ENCODE assay signal across 18 mouse cellular contexts in genomic region chr15:67899772-67900171, GRCm38 (mm10).
DNase-seq lines count a peak whose midpoint lies in the region; ATAC-seq and TF ChIP-seq lines count a peak whose summit lies in the region.
"Had no signal": no experiment of that assay in that cellular context is flagged by ENCODE, and none has a peak within 500 bp of the region (broad histone marks: within the 10 kb centered on the region; RNA-seq: fewer than 3 reads in every experiment).

No protein-coding gene starts in this region.

- no peak overlapping the region for H3K27ac ChIP-seq in forebrain, embryonic 14.5 days (ENCODE audit: low read depth, low read length)
- no peak overlapping the region for H3K27ac ChIP-seq in forebrain, embryonic 11.5 days (ENCODE audit: low read depth, low read length)
- H3K27ac ChIP-seq in layer of hippocampus, adult 2 months: peak overlapping the region; percentile 82
- H3K27ac ChIP-seq in lung, postnatal 0 days (ENCODE audit: low read length): no peak overlapping the region
- H3K27ac ChIP-seq: heart, embryonic 10.5 days; hindbrain, embryonic 15.5 days; kidney, postnatal 0 days; limb, embryonic 12.5 days; liver, embryonic 12.5 days; midbrain, embryonic 12.5 days had no signal

- peak; percentile 11; the same call in 1 of the 2 replicates for ATAC-seq in forebrain, embryonic 14.5 days
- no peak for ATAC-seq in forebrain, embryonic 11.5 days (replicated peaks; ENCODE audit: low FRiP score)
- ATAC-seq in lung, postnatal 0 days: 0 out of 2 replicates have a peak, but pooled peaks have one; percentile 19
- ATAC-seq: liver, embryonic 12.5 days had no signal

- H3K4me3 ChIP-seq in forebrain, embryonic 14.5 days (ENCODE audit: low read depth, low read length): no peak overlapping the region
- no peak overlapping the region for H3K4me3 ChIP-seq in forebrain, embryonic 11.5 days (ENCODE audit: low read depth, low read length)
- H3K4me3 ChIP-seq in layer of hippocampus, adult 2 months: no peak overlapping the region
- no peak overlapping the region for H3K4me3 ChIP-seq in lung, postnatal 0 days (ENCODE audit: low read depth, low read length)
- H3K4me3 ChIP-seq: heart, embryonic 10.5 days; hindbrain, embryonic 15.5 days; limb, embryonic 12.5 days; liver, embryonic 12.5 days; midbrain, embryonic 12.5 days had no signal

- H3K27me3 ChIP-seq in forebrain, embryonic 14.5 days (replicated peaks; ENCODE audit: control insufficient read depth, insufficient read depth, low read length): no peaks in the 10 kb centered on the region
- no peaks in the 10 kb centered on the region for H3K27me3 ChIP-seq in forebrain, embryonic 11.5 days (ENCODE audit: control insufficient read depth, insufficient read depth, low read length)
- no peaks in the 10 kb centered on the region for H3K27me3 ChIP-seq in lung, postnatal 0 days (replicated peaks; ENCODE audit: insufficient read depth, low read length)
- H3K27me3 ChIP-seq: hindbrain, embryonic 15.5 days; limb, embryonic 12.5 days; liver, embryonic 12.5 days; midbrain, embryonic 12.5 days; Patski had no signal

- TF ChIP-seq EP300 in lung, postnatal 0 days (IDR thresholded peaks at IDR 0.05): no peak

- WGBS in forebrain, embryonic 14.5 days: 77% methylated on average over 6 of the region's 6 CpGs
- WGBS in forebrain, embryonic 11.5 days: 89% methylated on average over 6 of the region's 6 CpGs
- WGBS in lung, postnatal 0 days: 49% methylated on average over 6 of the region's 6 CpGs

- no peak for TF ChIP-seq CTCF in layer of hippocampus, adult 2 months (conservative IDR thresholded peaks at IDR 0.05)
- TF ChIP-seq CTCF in lung, postnatal 0 days (IDR thresholded peaks at IDR 0.05): no peak

- no peaks in the 10 kb centered on the region for H3K36me3 ChIP-seq in forebrain, embryonic 14.5 days (ENCODE audit: control insufficient read depth, insufficient read depth, low read length)
- no peaks in the 10 kb centered on the region for H3K36me3 ChIP-seq in forebrain, embryonic 11.5 days (ENCODE audit: control insufficient read depth, insufficient read depth, low read length)
- no peaks in the 10 kb centered on the region for H3K36me3 ChIP-seq in lung, postnatal 0 days (ENCODE audit: insufficient read depth, low read length)
- H3K36me3 ChIP-seq: heart, embryonic 10.5 days; hindbrain, embryonic 15.5 days; limb, embryonic 12.5 days; liver, embryonic 12.5 days; midbrain, embryonic 12.5 days had no signal

- H3K9me3 ChIP-seq in forebrain, embryonic 14.5 days (replicated peaks; ENCODE audit: control insufficient read depth, low read length): no peaks in the 10 kb centered on the region
- H3K9me3 ChIP-seq in forebrain, embryonic 11.5 days (ENCODE audit: control insufficient read depth, low read length): no peaks in the 10 kb centered on the region
- no peaks in the 10 kb centered on the region for H3K9me3 ChIP-seq in lung, postnatal 0 days (ENCODE audit: low read length)
- H3K9me3 ChIP-seq: heart, embryonic 10.5 days; hindbrain, embryonic 15.5 days; limb, embryonic 12.5 days; liver, embryonic 12.5 days; midbrain, embryonic 12.5 days had no signal

- H3K4me2 ChIP-seq in forebrain, embryonic 14.5 days (ENCODE audit: low read length): no peak overlapping the region
- no peak overlapping the region for H3K4me2 ChIP-seq in forebrain, embryonic 11.5 days (ENCODE audit: low read depth, low read length, severe bottlenecking)
- no peak overlapping the region for H3K4me2 ChIP-seq in lung, postnatal 0 days (replicated peaks; ENCODE audit: low read depth, low read length)
- H3K4me2 ChIP-seq: hindbrain, embryonic 15.5 days; limb, embryonic 12.5 days; liver, embryonic 12.5 days; midbrain, embryonic 12.5 days had no signal

- 0 out of 2 replicates have a peak, but pooled peaks cover 5% of the 10 kb centered on the region for H3K4me1 ChIP-seq in forebrain, embryonic 14.5 days (ENCODE audit: control insufficient read depth, insufficient read depth, low read length)
- no peaks in the 10 kb centered on the region for H3K4me1 ChIP-seq in forebrain, embryonic 11.5 days (replicated peaks; ENCODE audit: control insufficient read depth, insufficient read depth, low read length)
- no peaks in the 10 kb centered on the region for H3K4me1 ChIP-seq in lung, postnatal 0 days (ENCODE audit: insufficient read depth, low read depth, low read length)
- H3K4me1 ChIP-seq: heart, embryonic 10.5 days; limb, embryonic 12.5 days; liver, embryonic 12.5 days; midbrain, embryonic 12.5 days had no signal

- H3K9ac ChIP-seq in forebrain, embryonic 14.5 days (ENCODE audit: low read length): no peak overlapping the region
- H3K9ac ChIP-seq in forebrain, embryonic 11.5 days (ENCODE audit: low read length): no peak overlapping the region
- H3K9ac ChIP-seq in lung, postnatal 0 days (replicated peaks; ENCODE audit: low read depth): no peak overlapping the region
- H3K9ac ChIP-seq: hindbrain, embryonic 15.5 days; limb, embryonic 12.5 days; liver, embryonic 12.5 days; midbrain, embryonic 12.5 days had no signal

- no peak for DNase-seq in forebrain, embryonic 14.5 days (ENCODE audit: low spot score)
- DNase-seq in forebrain, embryonic 11.5 days (ENCODE audit: low spot score): no peak
- DNase-seq in layer of hippocampus, adult 2 months (ENCODE audit: low spot score in 2 of 2): no peak
- no peak for DNase-seq in layer of hippocampus, postnatal 14 days (ENCODE audit: low spot score in 2 of 2)
- DNase-seq in lung, postnatal 0 days (ENCODE audit: low spot score): no peak
- no peak for DNase-seq in lung, postnatal 36 days
- DNase-seq in ovary, postnatal 14 days (ENCODE audit: low spot score): no peak
- DNase-seq: cerebellum, adult 11-12 months; retina, postnatal 1 day; spleen, adult 18-20 months; thymus, postnatal 14 days had no signal
